Mouse (Mus musculus) embryonic fibroblast, embryonic 13.5 days (primary cell): ENCODE measurements around the gene Dctpp1.

Source experiments
- CTCF ChIP-seq: IDR thresholded peaks from 2 replicates; pipeline ENCODE4 v1.5.1; 2011; ENCODE audit warnings: mild to moderate bottlenecking, control low read depth, low read length, moderate library complexity, borderline replicate concordance; ENCODE audit not compliant: insufficient read depth
- POLR2A ChIP-seq: IDR thresholded peaks from 2 replicates; pipeline ENCODE4 v1.6.1; 2011; ENCODE audit warnings: low read depth, mild to moderate bottlenecking, control low read depth, low read length, moderate library complexity

- no peak for TF ChIP-seq POLR2A
- TF ChIP-seq CTCF, result no peak
Measured at GRCm38 (mm10) chr7:127207374-127208294, 52.9 kb downstream of the Dctpp1 start.
